Mouse (Mus musculus) adrenal gland, postnatal 14 days (tissue): ENCODE results near the gene Foxk1. TPM values are rescaled to one million over a fixed set of nuclear protein-coding genes. Genes with fewer than 3 reads are reported as not detected.

Experiments
- DNase-seq: peaks from one replicate; pipeline ENCODE4 v3.0.0; 2021; ENCODE audit warnings: mixed read lengths
- total RNA-seq: library from RNA; stranded (reverse); gene quantifications from 2 replicates; pipeline ENCODE4 v1.2.3, GENCODE M21; 2021

Gene Foxk1
- total RNA-seq, 1 experiment from 2014 or later, result 20.2 TPM

GRCm38 (mm10) chr5:142478829-142479435, 77.6 kb downstream of the Foxk1 start:
- DNase-seq, result peak; percentile 93

DNA sequence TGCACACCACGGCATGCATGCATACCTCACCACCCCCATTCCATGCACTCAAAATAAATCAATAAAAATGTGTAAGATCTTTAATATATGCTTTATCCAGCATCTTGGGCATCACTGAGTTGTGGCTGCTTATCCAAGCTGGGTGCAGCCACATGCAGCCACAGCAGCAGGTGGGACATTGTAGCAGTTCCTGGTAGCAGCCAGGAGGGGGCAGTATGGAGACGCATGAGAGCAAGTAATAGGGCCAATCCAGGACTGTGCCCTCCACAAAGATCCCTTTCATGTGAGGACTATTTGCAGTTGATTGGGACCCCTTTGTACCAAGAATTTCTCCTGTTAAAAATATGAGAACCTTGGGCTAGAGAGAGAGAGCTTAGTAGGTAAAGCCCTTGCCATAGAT, 81.2 kb downstream of the Foxk1 start:
- peak; percentile 64 for DNase-seq

- DNase-seq, result no peak
These were observed 82.3 kb downstream of the Foxk1 start for GRCm38 (mm10) chr5:142483581-142483980.

DNA sequence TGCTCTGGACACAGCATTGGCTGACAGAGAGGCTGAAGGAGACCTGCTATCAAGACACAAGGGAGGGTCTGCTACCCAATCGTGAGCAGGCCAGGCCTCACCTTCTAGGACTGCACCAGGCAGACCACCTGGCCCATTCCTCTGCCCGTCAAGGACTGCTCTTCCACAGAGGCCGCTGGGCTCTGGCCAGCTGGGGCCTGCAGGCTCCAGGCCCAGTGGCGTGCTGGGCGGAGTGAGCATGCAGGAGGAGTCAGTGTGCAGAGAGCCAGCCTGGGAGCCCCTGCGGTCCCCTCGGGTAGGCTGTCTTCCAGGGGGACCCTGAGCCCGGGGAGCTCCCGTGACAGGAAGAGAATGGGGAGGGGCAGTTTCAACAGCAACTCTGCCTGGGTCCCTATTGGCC, 85.4 kb downstream of the Foxk1 start:
- DNase-seq, result no peak

GRCm38 (mm10) chr5:142489955-142490707, 88.8 kb downstream of the Foxk1 start:
- no peak for DNase-seq

GRCm38 (mm10) chr5:142493307-142493706, 92.0 kb downstream of the Foxk1 start:
- no peak for DNase-seq

- peak; percentile 54 for DNase-seq
These were observed 94.2 kb downstream of the Foxk1 start for GRCm38 (mm10) chr5:142495321-142496096.

DNA sequence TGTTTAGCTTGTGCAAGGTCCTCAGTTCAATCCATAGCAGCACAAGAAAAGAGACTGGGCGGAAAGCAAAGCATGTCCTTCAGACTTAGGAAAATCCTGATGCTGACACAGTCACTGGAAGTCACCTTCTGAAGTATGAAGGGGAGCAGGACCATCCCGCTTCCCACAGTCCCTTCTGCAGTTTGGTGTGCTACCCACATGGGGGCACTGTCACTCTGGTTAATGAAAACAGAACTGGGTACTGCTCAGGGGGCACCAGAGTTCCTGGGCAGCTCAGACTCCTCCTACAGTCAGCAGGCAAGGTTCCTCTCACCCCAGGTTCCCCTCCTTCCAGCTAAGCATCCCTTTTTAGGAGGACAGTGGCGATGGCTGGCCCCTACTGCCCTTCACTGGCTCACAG, 97.7 kb downstream of the Foxk1 start:
- peak; percentile 57 for DNase-seq

GRCm38 (mm10) chr5:142500918-142501317, 99.6 kb downstream of the Foxk1 start:
- no peak for DNase-seq

GRCm38 (mm10) chr5:142502414-142502813, 101.1 kb downstream of the Foxk1 start:
- peak; percentile 87 for DNase-seq

- no peak for DNase-seq
These were observed 102.9 kb downstream of the Foxk1 start for GRCm38 (mm10) chr5:142504175-142504574.

DNA sequence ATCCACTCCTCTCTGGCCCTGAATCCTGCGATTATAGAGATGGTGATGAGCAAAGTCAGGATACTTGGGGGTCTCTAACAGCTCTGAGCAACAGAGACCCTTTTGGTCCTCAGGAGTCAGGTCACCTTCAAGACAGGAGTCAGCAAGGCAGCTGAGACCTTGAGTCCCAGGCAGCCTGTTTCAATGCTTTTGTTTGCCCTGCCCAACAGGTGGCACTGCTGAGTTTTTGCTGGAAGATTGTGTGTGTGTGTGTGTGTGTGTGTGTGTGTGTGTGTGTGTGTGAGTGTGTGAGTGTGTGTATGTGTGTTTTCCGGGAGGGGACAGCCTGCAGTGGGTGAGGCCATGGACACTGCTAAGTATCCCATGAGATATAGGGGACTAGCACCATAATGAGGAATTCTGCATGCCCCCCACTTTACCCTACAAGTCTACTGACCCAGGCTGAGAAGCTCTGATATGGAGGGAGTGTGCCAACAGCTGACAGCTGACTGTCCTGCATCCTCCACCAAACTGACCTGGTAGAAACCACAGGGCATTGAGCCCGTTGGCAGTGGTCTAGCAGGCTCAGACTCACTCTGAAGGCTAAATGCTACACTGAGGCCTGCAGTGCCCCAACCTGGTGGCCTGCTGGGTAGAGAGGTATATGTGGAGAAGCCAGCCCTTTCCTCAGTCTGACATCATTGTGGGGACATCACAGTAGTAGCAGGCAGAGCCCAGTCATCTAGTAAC, 104.6 kb downstream of the Foxk1 start:
- peak; percentile 55 for DNase-seq

- DNase-seq, result no peak
These were observed 108.1 kb downstream of the Foxk1 start for GRCm38 (mm10) chr5:142509141-142510060.

DNA sequence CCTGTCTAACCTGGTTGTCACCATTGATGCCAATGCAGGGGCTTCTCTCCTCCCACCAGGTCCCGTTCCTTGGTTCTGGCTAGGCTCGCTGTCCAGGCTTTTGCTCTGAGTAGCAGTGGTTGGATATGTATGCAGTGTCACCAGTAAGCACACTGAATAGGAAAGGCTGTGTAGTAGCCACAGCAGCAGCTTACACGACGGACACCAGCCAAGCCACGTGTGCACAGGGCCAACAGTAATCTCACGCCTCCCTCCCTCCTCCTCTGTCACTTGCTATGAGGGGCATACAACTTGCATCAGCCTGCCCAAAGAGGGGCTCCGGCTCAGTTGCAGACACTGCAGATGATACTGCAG, 108.7 kb downstream of the Foxk1 start:
- no peak for DNase-seq

Other genes with a start within 250 kb of the Foxk1 start
- 12.5 and 15.7 TPM in 2 replicates for gene Ap5z1, start 62.4 kb downstream of the Foxk1 start, total RNA-seq
- gene Papolb, start 128.6 kb downstream of the Foxk1 start, total RNA-seq, result 0.19 and 0.33 TPM in 2 replicates
- 8.1 and 8.7 TPM in 2 replicates for gene Radil, start 149.6 kb downstream of the Foxk1 start, total RNA-seq
- gene Mmd2, start 207.3 kb downstream of the Foxk1 start, total RNA-seq, result 39.2 and 59.5 TPM in 2 replicates
- 98.5 and 109 TPM in 2 replicates for gene Wipi2, start 226.2 kb downstream of the Foxk1 start, total RNA-seq